Mouse (Mus musculus) kidney, adult 2 months (tissue): Measurements from ENCODE around the gene Atg2b.

Source experiments
- CTCF ChIP-seq: fragments of 200-500 bp; conservative IDR thresholded peaks from 2 replicates; pipeline ENCODE4 v1.5.1; 2011; ENCODE audit warnings: low read depth, mild to moderate bottlenecking, control low read depth, low read length, moderate library complexity, mixed read lengths; ENCODE audit not compliant: insufficient read depth, insufficient read length
- POLR2A ChIP-seq: fragments of 200-500 bp; IDR thresholded peaks from one replicate; pipeline ENCODE4 v1.6.1; 2011; ENCODE audit warnings: low read depth, low read length, control low read depth

DNA sequence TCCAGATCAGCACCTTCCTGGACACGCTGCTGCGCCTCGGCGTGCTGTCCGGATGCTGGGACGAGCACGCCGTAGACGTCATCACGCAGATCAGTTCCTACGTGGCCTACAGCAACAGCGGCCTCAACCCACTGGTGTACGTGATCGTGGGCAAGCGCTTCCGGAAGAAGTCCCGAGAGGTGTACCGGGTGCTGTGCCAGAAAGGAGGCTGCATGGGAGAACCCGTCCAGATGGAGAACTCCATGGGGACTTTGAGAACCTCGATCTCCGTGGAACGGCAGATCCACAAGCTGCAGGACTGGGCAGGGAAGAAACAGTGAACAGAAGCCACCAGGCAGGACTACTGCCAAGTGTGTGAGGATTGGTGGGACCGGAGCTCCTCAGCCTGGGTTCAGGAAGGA, 92.7 kb downstream of the Atg2b start:
- no peak for TF ChIP-seq POLR2A
- no peak for TF ChIP-seq CTCF
